Mouse (Mus musculus) adrenal gland, postnatal 4 days (tissue): ENCODE results near the gene Acoxl. TPM values are rescaled to one million over a fixed set of nuclear protein-coding genes. Genes with fewer than 3 reads are reported as not detected.

ENCODE experiments used
- DNase-seq, 2 experiments: peaks; one replicate each; pipeline ENCODE4 v3.0.0; 2021 to 2022; ENCODE audit warnings: low spot score in 2 of 2, mixed read lengths in 2 of 2
- long read RNA-seq, 2 experiments: library from polyadenylated mRNA; stranded (forward); transcript quantifications; one replicate each; pipeline ENCODE4 v2.0.0; 2021
- total RNA-seq, 2 experiments: library from RNA; stranded (reverse); gene quantifications; 2 replicates each; pipeline ENCODE4 v1.2.3; 2021

Acoxl gene
- under 1 TPM; 0.20 to 0.42 TPM for total RNA-seq
- long read RNA-seq, experiment 1, partial matches to known transcripts, result 0 of 3 reads
- long read RNA-seq, experiment 1, other reads (novel, unspliced or antisense), result 3 of 3 reads
- long read RNA-seq, experiment 2, partial matches to known transcripts, result 0 of 2 reads
- long read RNA-seq, experiment 2, other reads (novel, unspliced or antisense), result 2 of 2 reads

DNA sequence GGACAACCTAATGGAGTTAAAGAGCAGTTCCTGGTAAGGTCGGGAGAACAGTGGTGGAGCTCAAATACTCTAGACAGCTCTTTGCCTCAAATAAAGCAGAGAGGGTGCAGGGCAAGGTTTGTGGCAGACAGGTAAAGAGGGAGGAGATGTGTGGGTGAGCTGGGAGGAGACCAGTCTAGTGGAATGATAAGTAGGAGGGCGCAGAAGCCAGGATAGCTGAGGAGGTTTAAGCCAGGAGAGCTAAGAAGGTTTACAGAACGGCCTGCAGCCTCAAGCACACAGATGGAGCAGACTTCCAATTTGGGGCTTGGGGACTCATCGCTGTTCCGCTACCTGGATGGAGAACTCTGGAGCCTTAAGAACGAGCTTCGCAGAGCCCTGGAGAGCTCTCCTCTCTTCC, at the start of gene Acoxl:
TSS of gene Acoxl (plus strand) at position 301 of the 400 bp plus-strand sequence.
- no peak for DNase-seq

GRCm38 (mm10) chr2:127789138-127789537, 49.5 kb upstream of the Acoxl start:
- no peak for DNase-seq

DNA sequence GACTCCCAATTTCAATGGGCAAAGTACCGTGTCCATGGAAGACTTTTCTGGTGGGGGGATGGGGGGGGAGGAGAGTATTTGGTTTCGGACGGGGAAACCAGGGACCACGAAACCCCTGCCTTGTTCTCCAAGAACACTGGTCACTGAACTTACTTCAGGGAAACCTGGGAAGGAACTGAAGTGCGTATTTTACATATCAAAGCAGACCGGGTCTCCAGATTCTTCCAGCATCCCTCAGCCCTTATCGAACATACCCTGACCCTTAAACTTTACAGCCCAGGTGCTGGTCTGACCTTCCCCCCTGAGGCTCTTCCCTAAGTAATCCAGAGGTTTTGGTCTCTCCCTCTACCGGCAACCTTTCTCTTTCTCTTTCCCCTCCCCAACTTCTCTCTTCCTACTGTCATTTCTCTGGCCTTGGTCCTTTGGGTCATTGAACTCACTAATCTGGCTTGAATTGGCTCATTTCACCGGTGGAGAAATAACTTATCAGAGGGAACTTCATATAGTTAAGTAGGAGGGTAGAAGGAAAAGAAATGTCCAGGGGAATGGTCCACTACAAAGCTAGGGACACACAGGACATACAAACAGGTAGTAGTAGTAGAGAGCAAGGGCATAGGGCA, 48.9 kb upstream of the Acoxl start:
- DNase-seq, result no peak

DNA sequence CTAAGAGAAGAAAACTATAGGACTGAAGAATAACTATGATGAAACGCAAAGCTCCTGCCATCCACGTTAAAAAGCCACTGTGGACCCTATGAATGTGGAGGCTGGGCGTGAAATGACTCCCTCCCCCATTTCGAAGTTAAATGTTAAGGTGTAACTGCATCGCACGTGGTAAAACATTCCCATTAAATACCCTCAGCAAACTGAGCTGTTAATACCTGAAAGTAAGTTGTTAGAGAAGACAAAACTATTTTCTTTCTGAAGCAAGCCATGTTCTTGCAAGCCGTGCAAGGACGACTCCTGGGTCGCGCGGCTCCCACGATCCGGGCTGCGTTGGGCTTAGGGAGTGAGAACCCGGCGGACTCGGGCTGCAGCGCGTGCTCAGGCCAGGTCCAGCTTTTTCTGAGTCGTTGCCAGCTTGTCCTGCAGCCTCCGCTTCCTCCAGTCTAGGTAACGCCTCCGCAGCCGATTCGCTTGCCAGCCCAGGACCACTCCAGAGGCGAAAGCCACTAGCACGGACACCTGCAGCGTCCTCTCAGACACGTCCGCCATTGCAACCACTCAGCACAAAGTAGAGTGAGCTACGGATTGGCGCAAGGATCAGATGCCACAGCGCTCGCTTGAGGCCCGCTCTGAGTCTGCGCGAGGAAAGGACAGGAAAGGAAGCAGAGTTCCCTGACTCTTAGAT, 46.6 kb upstream of the Acoxl start, which contains the start of gene Mtln:
TSS of gene Mtln (minus strand) at position 570 of the 685 bp plus-strand sequence.
- DNase-seq, result peak; percentile 66 to 75

DNA sequence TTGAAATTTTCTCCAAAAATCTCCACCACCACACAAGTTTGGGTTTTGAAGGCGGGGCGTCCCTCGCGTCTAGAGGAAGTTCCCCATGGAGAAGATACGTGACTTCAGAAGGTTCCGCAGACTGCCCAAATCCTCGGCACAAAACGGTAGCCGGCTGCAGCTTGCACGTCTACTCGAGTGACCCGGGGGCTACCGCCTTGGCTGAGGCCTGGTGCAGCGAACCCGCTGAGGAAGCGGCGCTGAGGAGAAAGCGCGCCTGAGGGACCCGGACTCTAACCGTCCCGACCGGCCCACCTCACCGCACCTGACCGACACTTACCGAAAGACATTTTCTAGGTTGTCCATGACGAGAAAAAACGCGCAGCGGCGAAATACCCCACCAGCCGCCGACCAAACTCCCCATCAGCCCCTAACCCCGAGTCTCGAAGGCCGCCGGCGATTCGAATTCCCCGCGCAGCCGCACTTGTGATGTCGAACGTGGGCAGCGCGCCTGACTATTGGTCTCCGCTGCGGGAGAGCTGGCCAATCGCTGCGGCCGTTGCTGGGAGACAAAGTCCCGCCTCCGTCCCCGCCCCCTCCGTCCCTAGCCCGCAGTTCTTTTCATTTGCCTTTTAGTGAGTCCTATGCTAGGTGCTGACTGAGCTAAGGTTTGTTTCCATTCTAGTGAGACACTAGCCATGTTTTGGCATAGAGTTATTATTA, 7.1 kb upstream of the Acoxl start, which contains the start of gene Bub1:
TSS of gene Bub1 (minus strand) at position 465 of the 702 bp plus-strand sequence.
- peak; percentile 77 to 83 for DNase-seq

- DNase-seq, result no peak
Measured at GRCm38 (mm10) chr2:127832103-127832832, 6.4 kb upstream of the Acoxl start.

- no peak for DNase-seq
Measured at GRCm38 (mm10) chr2:127832833-127833190, 5.9 kb upstream of the Acoxl start.

- no peak for DNase-seq
Measured at GRCm38 (mm10) chr2:127839425-127839824, 749 bp downstream of the Acoxl start.

GRCm38 (mm10) chr2:127841402-127841801, 2.7 kb downstream of the Acoxl start:
- DNase-seq, result no peak

DNA sequence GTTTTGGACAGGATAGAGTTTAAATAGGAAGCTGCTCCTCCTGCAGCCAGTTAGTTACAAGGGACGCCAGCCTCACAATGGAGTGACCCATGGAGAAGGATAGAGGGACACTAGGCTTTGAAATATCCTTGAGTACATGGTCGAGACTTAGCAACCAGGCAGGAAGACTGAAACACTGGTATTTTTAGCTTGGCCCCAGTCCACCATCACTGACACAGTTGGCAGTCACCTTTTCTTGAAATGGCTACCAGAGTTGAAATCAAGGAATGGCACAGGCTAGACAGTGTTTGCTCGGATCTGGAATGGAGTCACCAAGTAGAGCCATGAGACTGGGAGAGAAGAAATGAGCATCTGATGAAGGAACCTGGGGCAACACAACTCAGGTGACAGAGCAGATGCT, 3.7 kb downstream of the Acoxl start:
- DNase-seq, result no peak

DNA sequence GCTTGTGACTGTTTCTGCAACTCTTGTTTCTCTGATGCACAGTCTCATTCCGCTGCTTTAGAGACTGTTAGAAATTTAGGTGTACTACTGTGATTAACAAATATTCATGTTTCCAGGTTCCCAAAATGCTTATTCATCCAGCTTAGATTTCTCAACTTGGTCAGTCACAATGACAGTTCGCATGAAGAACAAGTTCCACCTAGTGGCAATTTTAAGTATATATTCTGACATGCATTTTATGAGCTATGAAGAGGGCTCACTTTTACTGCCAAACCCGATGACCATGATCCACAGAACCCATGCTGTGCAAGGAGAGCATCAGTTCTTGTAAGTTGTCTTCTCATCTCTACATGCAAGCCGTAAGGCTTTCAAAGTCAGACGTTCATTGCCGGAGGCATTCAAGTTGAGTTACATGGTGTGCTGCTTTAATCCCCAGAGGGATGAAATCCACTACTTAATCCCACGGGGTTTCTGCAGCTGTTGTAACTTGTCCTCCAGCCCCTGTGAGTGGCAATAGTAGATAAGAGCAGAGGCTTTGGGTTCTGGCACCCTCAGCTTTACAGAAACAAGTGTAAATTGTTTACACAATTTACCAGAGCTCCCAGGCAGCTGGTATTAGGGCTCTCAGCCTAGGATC, 6.8 kb downstream of the Acoxl start:
- DNase-seq, result no peak

DNA sequence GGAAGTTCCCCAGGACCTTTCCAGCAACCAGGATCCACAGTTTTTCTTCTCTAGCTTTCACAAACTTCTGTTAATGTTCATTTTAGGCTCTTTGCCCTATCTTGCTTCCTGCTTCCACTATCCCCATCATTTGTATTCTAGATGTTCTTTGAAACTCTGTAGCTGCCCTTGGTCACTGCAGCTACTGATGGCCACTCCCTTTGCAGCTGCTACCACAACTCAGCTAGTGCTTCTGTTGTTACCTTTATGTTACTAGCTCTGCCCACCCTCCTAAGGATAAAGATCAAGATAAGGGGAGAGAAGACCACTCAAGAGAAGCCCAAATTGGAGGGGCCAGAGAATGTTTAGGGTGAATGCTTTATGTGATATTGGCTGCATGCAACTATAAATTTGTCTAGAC, 7.3 kb downstream of the Acoxl start:
- no peak for DNase-seq

DNA sequence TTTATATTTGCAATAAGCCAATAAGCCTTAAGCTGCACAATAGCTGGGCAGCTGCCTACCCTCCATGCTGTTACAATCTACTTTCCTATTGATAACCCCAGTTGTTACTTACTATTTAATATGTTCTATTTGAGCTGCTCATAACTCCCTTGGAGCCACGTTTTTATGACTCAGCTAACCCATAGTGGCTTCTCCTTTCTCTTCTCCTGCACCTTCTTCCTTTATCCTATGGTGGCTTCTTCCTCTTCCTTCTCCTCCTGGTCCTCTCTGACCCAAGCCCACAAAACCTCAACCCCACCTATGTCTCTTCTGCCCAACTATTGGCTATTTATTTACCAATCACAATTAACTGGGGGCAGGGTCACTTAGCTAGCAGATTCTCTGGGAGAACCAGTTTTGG, 7.9 kb downstream of the Acoxl start:
- DNase-seq, result no peak

- no peak for DNase-seq
Measured at GRCm38 (mm10) chr2:127850371-127850770, 11.7 kb downstream of the Acoxl start.

- peak in 1 of 2 experiments; percentile 4 for DNase-seq
Measured at GRCm38 (mm10) chr2:127854332-127854991, 15.8 kb downstream of the Acoxl start.

DNA sequence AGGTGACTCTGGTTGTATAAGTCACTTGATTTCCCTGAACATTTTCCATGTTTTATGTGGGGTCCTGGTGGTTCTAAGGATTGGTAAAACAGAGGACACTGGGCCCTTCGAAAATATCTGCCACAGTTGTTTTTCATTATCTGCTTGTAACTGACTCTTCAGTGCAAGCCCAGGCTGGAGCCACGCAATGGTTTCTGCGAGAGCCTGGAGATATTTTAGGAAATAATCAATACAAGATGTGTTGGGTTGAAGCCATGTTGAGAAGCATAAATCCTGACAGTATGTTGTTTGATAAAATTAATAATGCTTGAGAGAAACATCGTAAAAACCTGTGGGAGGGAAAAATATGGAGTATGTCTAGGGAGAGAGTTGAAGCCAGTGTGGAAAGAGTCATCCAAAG, 25.7 kb downstream of the Acoxl start:
- DNase-seq, result no peak

DNA sequence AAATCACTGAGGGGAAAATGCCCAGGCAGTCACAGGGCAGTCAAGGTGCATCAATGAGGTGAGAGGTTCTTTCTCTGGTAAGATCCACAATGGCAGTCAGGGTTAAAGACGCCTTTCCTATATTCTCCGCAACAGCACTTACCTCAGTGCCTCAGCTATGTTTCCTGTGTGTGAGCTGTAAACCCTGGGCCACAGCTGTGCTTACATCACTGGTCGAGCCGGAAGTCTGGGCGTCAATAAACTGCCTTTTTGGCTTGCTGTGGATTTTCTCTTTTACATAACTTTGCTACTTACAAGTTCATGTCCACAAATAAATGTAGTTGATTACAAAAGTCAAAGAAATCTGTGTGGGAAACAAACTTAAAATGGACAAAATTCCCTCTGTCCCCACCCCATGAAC, 42.4 kb downstream of the Acoxl start:
- no peak for DNase-seq

- DNase-seq, result peak; percentile 70 to 76
Measured at GRCm38 (mm10) chr2:127889432-127889831, 50.8 kb downstream of the Acoxl start.

GRCm38 (mm10) chr2:127889979-127890378, 51.3 kb downstream of the Acoxl start:
- no peak for DNase-seq

DNA sequence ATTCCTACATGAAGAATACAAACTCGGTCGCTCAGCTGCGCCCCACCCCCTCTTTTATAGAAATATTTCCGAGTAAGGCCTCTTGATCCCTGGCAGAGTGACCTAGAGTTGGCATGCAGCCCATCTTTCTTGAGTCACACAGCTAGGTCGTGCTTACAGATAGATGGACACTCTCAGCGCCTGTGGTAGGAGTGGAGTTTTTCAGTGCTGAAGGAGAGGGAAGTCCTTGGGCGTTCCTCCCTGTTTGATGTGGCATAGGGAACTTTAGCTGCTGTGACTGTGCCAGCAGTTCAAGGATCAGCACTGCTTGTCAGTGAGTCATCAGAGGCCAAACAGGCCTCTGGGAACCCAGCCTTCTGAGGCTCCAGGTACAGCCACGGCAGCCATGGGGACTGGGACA, 51.9 kb downstream of the Acoxl start:
- peak in 1 of 2 experiments; percentile 54 for DNase-seq
